Mouse (Mus musculus): ENCODE data around the gene Gm7361. TPM values are rescaled to one million over a fixed set of nuclear protein-coding genes. Genes with fewer than 3 reads are reported as not detected.

Gene Gm7361
- 0.87 TPM for polyA plus RNA-seq (2014; fragmentation: Illumina TruSeq; extraction: RNeasy Lipid Tissue Mini Kit (QIAGEN cat#74804); ENCODE audit: low read depth, low replicate concordance)

DNA sequence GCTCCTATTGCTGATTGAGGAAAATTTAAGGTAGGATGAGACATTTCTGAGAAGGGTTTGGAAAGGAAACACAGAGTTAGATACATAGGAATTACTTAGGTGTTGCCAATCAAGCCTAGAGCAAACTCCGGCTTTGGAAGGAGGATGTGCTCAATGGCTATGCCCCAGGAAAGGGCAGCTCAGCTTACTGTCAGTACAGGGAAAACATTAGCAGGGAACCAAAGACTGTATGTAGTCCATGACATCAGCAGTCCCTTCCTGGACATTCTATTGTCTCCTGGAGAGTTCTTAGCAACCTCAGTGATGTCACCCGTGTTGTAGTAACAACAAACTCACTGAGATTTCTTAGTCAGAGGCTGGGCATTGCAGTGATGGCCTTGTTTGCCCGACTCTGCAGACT is at the start of gene Gm7361:
Gene Gm7361 (plus strand): TSS at position 301 of the 400 bp plus-strand sequence.

Other genes starting within 250 kb of the Gm7361 start
- not detected for gene Gm5862, start 234.8 kb upstream of the Gm7361 start, polyA plus RNA-seq (2014; fragmentation: Illumina TruSeq; extraction: RNeasy Lipid Tissue Mini Kit (QIAGEN cat#74804); ENCODE audit: low read depth, low replicate concordance)
- gene Speer4a, start 218.1 kb upstream of the Gm7361 start, polyA plus RNA-seq (2014; fragmentation: Illumina TruSeq; extraction: RNeasy Lipid Tissue Mini Kit (QIAGEN cat#74804); ENCODE audit: low read depth, low replicate concordance), result 0.17 TPM
- gene Gm7347, start 199.1 kb upstream of the Gm7361 start, polyA plus RNA-seq (2014; fragmentation: Illumina TruSeq; extraction: RNeasy Lipid Tissue Mini Kit (QIAGEN cat#74804); ENCODE audit: low read depth, low replicate concordance), result not detected
- not detected for gene Gm10471, start 168.4 kb upstream of the Gm7361 start, polyA plus RNA-seq (2014; fragmentation: Illumina TruSeq; extraction: RNeasy Lipid Tissue Mini Kit (QIAGEN cat#74804); ENCODE audit: low read depth, low replicate concordance)
- not detected for gene 5031410I06Rik, start 152.3 kb upstream of the Gm7361 start, polyA plus RNA-seq (2014; fragmentation: Illumina TruSeq; extraction: RNeasy Lipid Tissue Mini Kit (QIAGEN cat#74804); ENCODE audit: low read depth, low replicate concordance)
- gene Gm10220, start 136.3 kb upstream of the Gm7361 start, polyA plus RNA-seq (2014; fragmentation: Illumina TruSeq; extraction: RNeasy Lipid Tissue Mini Kit (QIAGEN cat#74804); ENCODE audit: low read depth, low replicate concordance), result not detected

All from adrenal gland, adult 10 weeks (tissue).